Mouse (Mus musculus) megakaryocyte, embryonic 14.5 days (primary cell): ENCODE results near the gene Bcl11b.

Experiments used
- FLI1 ChIP-seq: IDR thresholded peaks from 2 replicates; pipeline ENCODE4 v1.6.1; 2012; ENCODE audit warnings: low read length, inconsistent platforms, mixed read lengths
- GATA1 ChIP-seq: IDR thresholded peaks from 3 replicates; pipeline ENCODE4 v1.6.1; 2012; ENCODE audit warnings: mixed read lengths, low read length, inconsistent platforms, borderline replicate concordance

- no peak for TF ChIP-seq GATA1
- no peak for TF ChIP-seq FLI1
These were observed 68.5 kb downstream of the Bcl11b start for GRCm38 (mm10) chr12:107934831-107935437.
